Comparison of ENCODE assay signal across 20 mouse cellular contexts in the genomic region with DNA sequence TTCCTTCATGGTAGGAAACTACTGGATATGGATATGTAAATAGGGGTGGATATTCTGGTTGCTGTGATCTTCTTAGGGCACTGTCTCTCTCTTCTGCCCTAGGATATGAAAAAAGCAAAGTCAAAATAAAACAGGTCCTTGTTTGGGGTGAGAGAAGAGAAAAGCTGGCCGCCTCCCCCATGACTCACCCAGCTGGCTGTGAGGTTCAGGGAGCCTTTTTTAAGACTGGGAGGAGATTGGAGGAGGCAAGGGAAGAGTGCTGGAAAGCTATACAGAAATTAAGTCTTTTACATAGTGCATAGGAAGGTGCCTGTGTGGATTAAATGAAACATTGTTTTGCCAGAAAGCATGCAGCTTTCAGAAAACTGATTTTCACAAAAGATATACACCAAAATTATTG.
A peak's percentile ranks its signal among the peaks of the same experiment; 100 is the strongest.
DNase-seq lines count a peak whose midpoint lies in the region; ATAC-seq and TF ChIP-seq lines count a peak whose summit lies in the region.
"Had no signal": no experiment of that assay in that cellular context is flagged by ENCODE, and none has a peak within 500 bp of the region (broad histone marks: within the 10 kb centered on the region; RNA-seq: fewer than 3 reads in every experiment).

No protein-coding gene starts in this region.

- no peaks in the 10 kb centered on the region for H3K27me3 ChIP-seq in hindbrain, embryonic 16.5 days (replicated peaks; ENCODE audit: control insufficient read depth, insufficient read depth, low read length)
- H3K27me3 ChIP-seq: forebrain, embryonic 15.5 days; hindbrain, embryonic 12.5 days; limb, embryonic 13.5 days had no signal

- peak overlapping the region; percentile 51 for H3K27ac ChIP-seq in layer of hippocampus, adult 2 months
- no peak overlapping the region for H3K27ac ChIP-seq in hindbrain, embryonic 16.5 days (ENCODE audit: low read depth, low read length)
- H3K27ac ChIP-seq: embryonic facial prominence, embryonic 10.5 days; forebrain, embryonic 15.5 days; hindbrain, embryonic 12.5 days; limb, embryonic 13.5 days; liver, embryonic 14.5 days had no signal

- H3K4me3 ChIP-seq in layer of hippocampus, adult 2 months: no peak overlapping the region
- H3K4me3 ChIP-seq in hindbrain, embryonic 16.5 days (ENCODE audit: low read length): no peak overlapping the region
- H3K4me3 ChIP-seq: embryonic facial prominence, embryonic 10.5 days; forebrain, embryonic 15.5 days; hindbrain, embryonic 12.5 days; limb, embryonic 13.5 days had no signal

- peaks cover 2% of the 10 kb centered on the region; the same call in 1 of the 2 replicates for H3K9me3 ChIP-seq in hindbrain, embryonic 16.5 days (ENCODE audit: control insufficient read depth, low read length)
- H3K9me3 ChIP-seq: embryonic facial prominence, embryonic 10.5 days; hindbrain, embryonic 12.5 days; limb, embryonic 13.5 days had no signal

- DNase-seq in layer of hippocampus, adult 2 months (ENCODE audit: low spot score in 2 of 2): no peak
- no peak for DNase-seq in layer of hippocampus, adult 8-10 months (ENCODE audit: low spot score in 2 of 2)
- DNase-seq in Muller cell, postnatal 12 days (ENCODE audit: inconsistent ontology term): peak; percentile 26
- peak; percentile 53 to 54 for DNase-seq in left cerebral cortex, adult 18-20 months (ENCODE audit: low spot score in 2 of 2)
- peak; percentile 1 for DNase-seq in ovary, postnatal 14 days (ENCODE audit: low spot score)
- DNase-seq in thymus, postnatal 36 days: no peak
- DNase-seq in gastrocnemius, postnatal 4 days (ENCODE audit: low spot score in 2 of 2): no peak
- DNase-seq: adrenal gland, postnatal 14 days; cerebellum, adult 18-20 months; gastrocnemius, postnatal 25 days; midbrain, embryonic 14.5 days; spleen, adult 18-20 months; thymus, postnatal 25 days had no signal

- TF ChIP-seq CTCF in layer of hippocampus, adult 2 months (conservative IDR thresholded peaks at IDR 0.05): no peak

- 83% methylated on average over 1 of the region's 1 CpGs for WGBS in hindbrain, embryonic 16.5 days

- H3K9ac ChIP-seq in hindbrain, embryonic 16.5 days (ENCODE audit: low read depth, low read length): no peak overlapping the region
- H3K9ac ChIP-seq: forebrain, embryonic 15.5 days; hindbrain, embryonic 12.5 days; limb, embryonic 13.5 days; liver, embryonic 14.5 days had no signal

- H3K4me2 ChIP-seq in hindbrain, embryonic 16.5 days (ENCODE audit: low read length): no peak overlapping the region
- H3K4me2 ChIP-seq: forebrain, embryonic 15.5 days; hindbrain, embryonic 12.5 days; limb, embryonic 13.5 days had no signal

- no peaks in the 10 kb centered on the region for H3K36me3 ChIP-seq in hindbrain, embryonic 16.5 days (ENCODE audit: control insufficient read depth, insufficient read depth, low read length)
- H3K36me3 ChIP-seq: embryonic facial prominence, embryonic 10.5 days; forebrain, embryonic 15.5 days; hindbrain, embryonic 12.5 days; limb, embryonic 13.5 days had no signal

- no peak for ATAC-seq in hindbrain, embryonic 16.5 days
- ATAC-seq: forebrain, embryonic 15.5 days; lung, postnatal 0 days had no signal

- H3K4me1 ChIP-seq in hindbrain, embryonic 16.5 days (ENCODE audit: control insufficient read depth, insufficient read depth, low read depth, low read length): no peaks in the 10 kb centered on the region
- H3K4me1 ChIP-seq: embryonic facial prominence, embryonic 10.5 days; forebrain, embryonic 15.5 days; hindbrain, embryonic 12.5 days; limb, embryonic 13.5 days had no signal

Comparison
In these comparisons a context has a peak if more than half of its experiments do, and no peak if none do; other contexts are left out.
1. DNase-seq: peak in Muller cell, postnatal 12 days (single experiment), left cerebral cortex, adult 18-20 months (2 of 2) and ovary, postnatal 14 days (single experiment); none in layer of hippocampus, adult 2 months (0 of 2), layer of hippocampus, adult 8-10 months (0 of 2), thymus, postnatal 36 days (0 of 2) and gastrocnemius, postnatal 4 days (0 of 2).